Mouse (Mus musculus): Measurements from ENCODE around the gene Tmem102. TPM values are rescaled to one million over a fixed set of nuclear protein-coding genes. Genes with fewer than 3 reads are reported as not detected.

Gene Tmem102
- polyA plus RNA-seq, 1 experiment, result not detected

DNA sequence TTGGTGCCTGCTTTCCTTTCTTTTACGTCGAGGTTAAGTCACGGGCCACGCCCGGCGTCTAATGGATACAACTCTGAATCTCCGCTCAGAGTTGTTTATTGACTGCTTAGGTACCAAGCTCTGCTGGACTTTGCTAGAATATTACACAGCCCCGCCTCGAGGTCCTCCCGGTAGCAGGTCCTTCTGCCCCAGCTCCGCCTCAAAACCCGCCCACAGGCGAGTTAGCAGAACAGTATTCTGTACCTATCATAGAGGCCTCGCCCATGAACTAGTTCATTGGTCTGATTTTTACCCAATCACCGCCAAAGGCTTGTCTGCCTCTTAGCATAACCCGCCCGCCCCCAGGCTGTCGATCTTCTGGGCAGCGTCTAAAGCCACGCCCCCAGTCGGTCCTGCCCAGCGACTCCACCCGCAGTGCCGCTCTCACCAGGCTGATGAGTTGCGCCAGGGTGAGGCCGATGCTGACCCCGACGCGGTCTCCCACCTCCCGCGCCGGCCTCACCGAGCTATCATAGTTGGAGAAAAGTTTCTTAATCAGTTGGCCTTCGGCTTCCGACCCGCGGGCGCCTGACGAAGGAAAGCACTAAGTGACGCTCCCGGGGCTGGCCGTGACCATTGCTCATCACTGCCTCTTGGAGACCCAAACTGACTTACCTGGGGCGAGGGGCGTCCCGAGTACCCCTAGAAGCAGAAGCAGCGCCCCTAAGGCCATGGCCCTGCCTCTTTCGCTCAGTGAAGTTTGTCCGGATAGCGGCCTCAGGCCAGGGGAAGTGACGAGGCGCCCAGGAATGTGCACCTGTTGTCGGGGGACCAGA is 10.0 kb downstream of the Tmem102 start, which contains the start of gene Chrnb1:
TSS of gene Chrnb1 (minus strand) at position 776 of the 815 bp plus-strand sequence.
- Histone ChIP-seq H3K36me3 (replicated peaks; ENCODE audit: low read length) (no peaks in the 10 kb centered on the region), H3K4me1 (peaks cover 40% of the 10 kb centered on the region), H3K4me3 (replicated peaks) (peak within 1 kb of the TSS; percentile 91), H3K9me3 (no peaks in the 10 kb centered on the region), H3K27me3 (replicated peaks) (peaks cover 56% of the 10 kb centered on the region)
- TF ChIP-seq FLI1 (IDR thresholded peaks at IDR 0.05; ENCODE audit: low read length), result no peak

DNA sequence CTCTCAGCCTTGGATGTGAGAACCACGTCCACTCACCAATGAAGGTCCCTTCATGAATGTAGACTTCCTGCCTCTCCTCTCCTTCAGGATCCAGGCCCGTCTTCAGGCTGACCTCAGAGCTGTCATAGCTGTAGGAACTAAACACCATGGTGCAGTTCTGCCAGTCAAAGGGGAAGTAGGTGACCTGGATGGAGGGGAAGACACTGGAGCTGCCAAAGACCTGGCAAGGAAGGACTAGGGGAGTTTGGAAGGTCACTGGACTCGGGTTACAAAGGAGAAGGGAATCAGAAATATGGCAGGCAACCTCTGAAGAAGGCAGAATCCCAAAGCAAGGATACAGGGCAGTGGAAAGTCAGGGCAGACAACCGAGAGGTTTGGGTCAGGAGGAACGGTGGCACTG is 12.0 kb downstream of the Tmem102 start:
- H3K36me3 ChIP-seq (replicated peaks; ENCODE audit: low read length), result no peaks in the 10 kb centered on the region
- H3K9me3 ChIP-seq, result no peaks in the 10 kb centered on the region
- H3K27me3 ChIP-seq (replicated peaks), result peaks cover 43% of the 10 kb centered on the region
- TF ChIP-seq FLI1 (IDR thresholded peaks at IDR 0.05; ENCODE audit: low read length) (no peak), GATA1 (IDR thresholded peaks at IDR 0.05; ENCODE audit: borderline replicate concordance, low read length) (no peak)
- H3K4me1 ChIP-seq, result peaks cover 26% of the 10 kb centered on the region
- H3K4me3 ChIP-seq (replicated peaks), result no peak overlapping the region

DNA sequence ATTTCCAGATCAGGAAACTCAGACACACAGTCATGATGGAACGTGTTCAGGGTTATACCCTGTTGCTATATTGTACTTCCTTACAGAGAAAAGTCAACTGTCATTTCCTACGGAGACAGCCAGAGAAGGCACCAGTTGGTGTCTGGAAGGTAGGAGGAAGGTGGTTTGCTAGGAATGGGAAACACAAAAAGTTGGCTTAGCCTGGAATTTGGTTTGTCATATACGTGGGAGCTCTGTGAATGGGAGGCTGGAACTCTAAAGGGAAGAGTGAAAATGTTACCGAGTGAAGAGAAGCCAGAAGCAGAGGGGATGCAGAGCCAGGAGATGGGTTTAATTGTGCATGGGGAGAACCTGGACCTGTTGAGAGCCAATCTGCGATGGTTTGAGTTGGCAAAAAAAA is 14.0 kb downstream of the Tmem102 start:
- peaks cover 26% of the 10 kb centered on the region for H3K4me1 ChIP-seq
- TF ChIP-seq FLI1 (IDR thresholded peaks at IDR 0.05; ENCODE audit: low read length) (no peak), GATA1 (IDR thresholded peaks at IDR 0.05; ENCODE audit: borderline replicate concordance, low read length) (no peak)
- H3K4me3 ChIP-seq (replicated peaks), result no peak overlapping the region
- H3K36me3 ChIP-seq (replicated peaks; ENCODE audit: low read length), result no peaks in the 10 kb centered on the region
- no peaks in the 10 kb centered on the region for H3K9me3 ChIP-seq
- peaks cover 30% of the 10 kb centered on the region for H3K27me3 ChIP-seq (replicated peaks)

DNA sequence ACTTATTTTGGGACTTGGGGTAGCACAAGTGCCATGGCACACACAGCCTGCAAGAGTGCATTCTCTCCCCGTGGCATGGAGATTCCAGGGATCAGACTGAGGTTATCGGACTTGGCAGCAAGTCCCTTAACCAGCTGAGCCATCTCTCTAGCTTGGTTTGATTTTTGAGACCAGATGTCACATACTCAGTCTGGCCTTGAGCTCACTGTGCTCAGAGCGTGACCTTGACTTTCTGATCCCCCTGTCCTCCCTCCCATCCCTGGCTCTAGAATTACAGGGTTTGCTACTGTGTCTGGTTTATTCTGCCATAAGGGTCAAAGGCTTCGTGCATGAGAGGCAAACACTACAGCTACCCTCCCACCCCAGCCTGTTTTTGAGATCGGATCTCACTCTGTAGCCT is 16.0 kb downstream of the Tmem102 start:
- H3K27me3 ChIP-seq (replicated peaks), result peaks cover 24% of the 10 kb centered on the region
- peaks cover 19% of the 10 kb centered on the region for H3K4me1 ChIP-seq
- TF ChIP-seq FLI1 (IDR thresholded peaks at IDR 0.05; ENCODE audit: low read length), result no peak
- no peak for TF ChIP-seq GATA1 (IDR thresholded peaks at IDR 0.05; ENCODE audit: borderline replicate concordance, low read length)
- H3K9me3 ChIP-seq, result no peaks in the 10 kb centered on the region
- no peak overlapping the region for H3K4me3 ChIP-seq (replicated peaks)
- H3K36me3 ChIP-seq (replicated peaks; ENCODE audit: low read length), result no peaks in the 10 kb centered on the region

DNA sequence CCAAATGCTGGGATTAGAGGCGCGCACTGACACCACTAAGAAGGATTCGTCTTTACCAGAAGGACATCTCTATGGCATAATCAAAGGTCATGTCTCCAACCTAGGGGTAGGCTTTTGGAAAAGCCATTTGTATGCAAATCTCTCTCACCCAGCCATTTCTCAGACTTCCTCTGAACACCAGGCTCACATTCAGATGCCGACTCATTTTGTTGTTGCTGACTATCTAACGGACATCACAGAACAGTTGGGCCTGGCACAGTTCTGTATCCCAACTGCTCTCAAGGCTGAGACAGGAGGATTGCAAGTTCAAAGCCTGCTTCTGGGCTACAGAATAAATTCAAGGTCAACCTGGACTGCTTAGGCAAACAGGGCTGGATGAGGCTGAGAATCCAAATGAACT is 18.1 kb downstream of the Tmem102 start:
- Histone ChIP-seq H3K27me3 (replicated peaks) (peaks cover 17% of the 10 kb centered on the region), H3K36me3 (replicated peaks; ENCODE audit: low read length) (no peaks in the 10 kb centered on the region), H3K9me3 (no peaks in the 10 kb centered on the region), H3K4me3 (replicated peaks) (no peak overlapping the region), H3K4me1 (peaks cover 13% of the 10 kb centered on the region)
- TF ChIP-seq GATA1 (IDR thresholded peaks at IDR 0.05; ENCODE audit: borderline replicate concordance, low read length) (no peak), FLI1 (IDR thresholded peaks at IDR 0.05; ENCODE audit: low read length) (no peak)

DNA sequence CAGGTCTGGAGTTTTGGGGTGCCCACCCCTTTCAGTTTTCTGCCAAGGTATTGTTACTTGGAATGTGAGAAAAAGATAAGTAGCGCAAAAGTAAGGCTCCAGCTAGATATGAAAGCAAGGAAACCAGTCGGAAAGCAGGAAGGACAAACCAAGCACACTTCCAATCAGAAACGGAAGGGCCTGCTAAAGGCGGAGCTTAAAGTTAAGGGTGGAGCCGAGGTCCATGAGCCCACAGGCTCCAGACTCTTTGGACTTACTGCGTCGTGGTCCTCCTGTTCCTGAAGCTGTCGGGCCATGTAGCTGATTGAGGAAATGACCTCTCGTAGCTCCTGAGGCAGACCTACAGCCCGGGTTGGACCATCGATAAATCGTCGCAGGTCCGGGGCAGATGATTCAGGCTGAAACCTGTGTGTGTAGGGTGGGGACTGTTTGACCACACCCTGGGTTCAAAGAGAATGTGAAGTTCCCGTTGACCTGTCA is 20.6 kb downstream of the Tmem102 start:
- peak overlapping the region; percentile 79 for H3K4me3 ChIP-seq (replicated peaks)
- no peak for TF ChIP-seq FLI1 (IDR thresholded peaks at IDR 0.05; ENCODE audit: low read length)
- no peak for TF ChIP-seq GATA1 (IDR thresholded peaks at IDR 0.05; ENCODE audit: borderline replicate concordance, low read length)
- peaks cover 31% of the 10 kb centered on the region for H3K27me3 ChIP-seq (replicated peaks)
- H3K9me3 ChIP-seq, result no peaks in the 10 kb centered on the region
- no peaks in the 10 kb centered on the region for H3K36me3 ChIP-seq (replicated peaks; ENCODE audit: low read length)
- H3K4me1 ChIP-seq, result peaks cover 17% of the 10 kb centered on the region

DNA sequence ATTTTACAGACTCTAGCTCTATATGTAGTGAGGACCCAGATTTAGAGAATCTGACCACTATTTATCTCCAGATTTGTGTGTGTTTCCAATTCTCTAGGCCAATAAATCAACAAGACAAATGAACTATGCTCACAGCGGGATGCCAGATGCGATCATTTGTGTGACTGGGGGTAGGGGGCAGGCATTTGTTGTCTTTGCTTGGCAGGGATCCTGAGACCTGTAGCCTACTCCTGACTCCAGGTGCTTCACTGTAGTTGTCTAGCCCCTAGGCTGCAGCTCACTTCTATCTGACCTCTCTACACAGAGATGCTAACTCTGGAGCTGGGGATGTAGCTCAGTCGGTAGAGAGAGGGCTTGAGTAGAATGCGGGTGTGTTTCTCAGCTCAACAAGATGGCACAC is 23.6 kb downstream of the Tmem102 start:
- Histone ChIP-seq H3K36me3 (replicated peaks; ENCODE audit: low read length) (peaks cover 2% of the 10 kb centered on the region), H3K27me3 (replicated peaks) (peaks cover 54% of the 10 kb centered on the region), H3K4me3 (replicated peaks) (no peak overlapping the region), H3K4me1 (peaks cover 19% of the 10 kb centered on the region), H3K9me3 (no peaks in the 10 kb centered on the region)
- TF ChIP-seq FLI1 (IDR thresholded peaks at IDR 0.05; ENCODE audit: low read length) (no peak), GATA1 (IDR thresholded peaks at IDR 0.05; ENCODE audit: borderline replicate concordance, low read length) (no peak)

DNA sequence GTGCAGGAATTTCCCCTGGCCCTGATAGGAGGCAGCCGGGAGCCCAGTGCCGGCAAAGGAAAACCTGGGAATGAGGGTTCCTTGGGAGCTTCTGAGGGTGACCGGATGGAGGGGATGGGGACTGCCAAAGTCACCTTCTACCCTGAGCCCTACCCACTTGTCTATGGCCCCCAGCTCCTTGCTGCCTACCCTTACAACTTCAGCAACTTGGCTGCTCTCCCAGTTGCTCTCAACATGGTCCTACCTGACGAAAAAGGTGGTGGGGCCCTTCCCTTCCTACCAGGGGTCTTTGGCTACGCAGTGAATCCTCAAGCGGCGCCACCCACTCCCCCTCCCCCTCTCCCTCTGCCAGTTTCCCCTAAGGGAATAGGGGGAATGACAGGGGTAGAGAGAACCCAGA is 26.4 kb downstream of the Tmem102 start:
- TF ChIP-seq GATA1 (IDR thresholded peaks at IDR 0.05; ENCODE audit: borderline replicate concordance, low read length), result no peak
- no peak for TF ChIP-seq FLI1 (IDR thresholded peaks at IDR 0.05; ENCODE audit: low read length)
- Histone ChIP-seq H3K9me3 (no peaks in the 10 kb centered on the region), H3K27me3 (replicated peaks) (peaks cover 72% of the 10 kb centered on the region), H3K36me3 (replicated peaks; ENCODE audit: low read length) (peaks cover 5% of the 10 kb centered on the region), H3K4me1 (peaks cover 31% of the 10 kb centered on the region), H3K4me3 (replicated peaks) (no peak overlapping the region)

DNA sequence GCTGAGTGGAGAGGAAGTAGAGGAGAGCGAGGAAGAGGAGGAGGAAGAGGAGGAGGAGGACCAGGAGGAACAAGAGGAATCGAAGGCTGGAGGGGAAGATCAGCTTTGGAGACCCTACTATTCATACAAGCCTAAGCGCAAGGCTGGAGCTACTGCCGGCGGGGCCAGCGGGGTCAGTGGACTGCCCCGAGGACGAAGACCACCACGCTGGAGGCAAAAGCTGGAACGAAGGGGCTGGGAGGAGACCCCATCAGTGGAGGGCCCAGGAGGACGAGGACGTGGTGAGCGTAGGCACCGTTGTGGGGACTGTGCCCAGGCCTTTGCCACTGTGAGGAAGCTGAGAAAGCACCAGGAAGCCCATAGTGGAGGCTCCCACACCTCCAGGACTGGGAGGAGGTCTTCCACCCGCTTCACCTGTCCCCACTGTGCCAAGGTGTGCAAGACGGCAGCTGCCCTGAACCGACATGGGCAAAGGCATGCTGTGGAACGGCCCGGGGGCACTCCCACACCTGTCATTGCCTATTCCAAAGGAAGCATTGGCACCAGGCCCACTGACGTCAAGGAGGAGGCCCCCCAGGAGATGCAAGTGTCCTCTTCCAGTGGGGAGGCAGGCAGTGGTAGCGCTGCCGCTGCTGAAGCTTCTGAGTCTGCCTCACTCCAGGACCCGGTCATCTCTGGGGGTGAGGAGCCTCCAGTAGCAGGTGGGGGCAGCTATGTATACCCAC is 27.0 kb downstream of the Tmem102 start:
- peaks cover 36% of the 10 kb centered on the region for H3K4me1 ChIP-seq
- TF ChIP-seq GATA1 (IDR thresholded peaks at IDR 0.05; ENCODE audit: borderline replicate concordance, low read length) (no peak), FLI1 (IDR thresholded peaks at IDR 0.05; ENCODE audit: low read length) (no peak)
- H3K27me3 ChIP-seq (replicated peaks), result peaks cover 73% of the 10 kb centered on the region
- H3K9me3 ChIP-seq, result no peaks in the 10 kb centered on the region
- H3K4me3 ChIP-seq (replicated peaks), result no peak overlapping the region
- H3K36me3 ChIP-seq (replicated peaks; ENCODE audit: low read length), result peaks cover 5% of the 10 kb centered on the region
